Mouse (Mus musculus) retina, postnatal 7 days (tissue): Measurements from ENCODE around the gene Phb.
"Not testable (repeated sequence)": the region's sequence is repeated elsewhere in the genome, so short reads cannot be mapped to it uniquely, and the experiment has no call there.

Experiments
- DNase-seq: peaks from one replicate; pipeline ENCODE4 v3.0.0-alpha.2; 2012; ENCODE audit warnings: low read depth, low spot score

Phb gene

DNA sequence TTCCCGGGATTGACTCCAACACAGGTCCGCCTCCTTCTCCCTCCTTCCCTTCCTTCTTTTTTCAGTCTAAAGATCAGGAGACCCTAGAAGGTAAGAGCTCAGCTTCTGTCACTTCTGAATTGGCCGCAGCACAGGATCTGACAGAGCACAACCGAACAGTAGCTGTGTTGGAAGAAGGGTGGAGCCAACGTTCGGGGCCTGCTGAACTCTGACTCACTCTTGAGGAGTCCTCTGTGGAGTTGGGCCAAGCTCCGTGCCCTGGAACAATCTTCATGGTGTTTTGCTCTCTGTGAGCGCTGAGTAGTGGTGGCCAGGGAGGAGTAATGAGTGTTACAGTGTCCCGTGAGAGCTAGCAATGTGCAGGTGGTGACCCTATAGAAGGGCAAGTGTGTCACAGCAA is 15.8 kb upstream of the Phb start:
- no peak for DNase-seq

DNA sequence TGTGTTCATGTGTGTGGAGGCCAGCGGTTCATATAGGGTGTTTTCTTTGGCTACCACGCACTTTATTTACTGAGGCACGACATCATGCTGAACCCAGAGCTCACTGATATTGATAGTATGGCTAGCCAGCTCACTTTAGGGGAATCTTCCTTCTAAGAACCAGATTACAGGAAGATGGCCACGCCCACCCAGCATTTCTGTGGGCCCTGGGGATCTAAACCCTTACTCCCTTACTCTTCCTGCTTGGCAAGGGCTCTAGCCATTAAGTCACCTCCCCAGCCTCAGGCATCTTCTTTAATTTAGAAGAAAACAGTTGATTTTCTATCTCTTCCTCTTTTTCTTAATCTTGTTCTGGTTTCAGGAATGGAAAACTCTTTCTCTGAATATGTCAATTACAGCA is 9.3 kb upstream of the Phb start:
- no peak for DNase-seq

DNA sequence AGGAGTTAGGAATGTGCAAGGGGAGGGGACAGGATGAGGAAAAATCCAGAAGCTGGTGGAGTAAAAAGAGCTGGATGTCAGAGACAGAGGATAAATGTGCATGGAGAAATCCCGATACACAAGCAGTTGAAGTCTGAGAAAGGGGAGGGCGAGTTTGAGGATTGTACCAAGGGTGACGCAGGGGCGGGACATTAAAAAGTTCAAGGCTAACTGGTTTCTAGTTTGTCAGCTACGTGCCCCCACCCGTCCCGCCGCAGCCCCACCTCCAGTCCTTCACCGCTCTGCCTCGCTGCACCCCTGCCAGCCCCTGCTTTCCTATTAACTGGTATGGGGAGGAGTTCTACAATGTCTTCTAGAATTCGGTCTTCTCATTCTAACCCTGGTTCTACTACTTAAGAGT is 420 bp downstream of the Phb start:
- DNase-seq: no peak

DNA sequence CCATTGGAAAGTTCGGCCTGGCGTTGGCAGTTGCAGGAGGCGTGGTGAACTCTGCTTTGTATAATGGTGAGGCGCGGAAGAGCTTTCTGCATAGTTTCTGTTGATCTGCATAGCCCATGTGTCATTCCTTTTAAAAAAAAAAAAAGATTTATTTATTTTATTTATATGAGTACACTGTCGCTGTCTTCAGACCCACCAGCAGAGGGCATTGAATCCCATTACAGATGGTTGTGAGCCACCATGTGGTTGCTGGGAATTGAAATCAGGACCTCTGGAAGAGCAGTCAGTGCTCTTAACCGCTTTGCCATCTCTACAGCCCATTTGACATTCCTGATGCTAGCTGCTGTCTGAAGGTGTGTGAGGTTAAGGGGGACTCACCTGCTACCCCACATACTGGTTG is 1.3 kb downstream of the Phb start:
- DNase-seq: not testable (repeated sequence)

DNA sequence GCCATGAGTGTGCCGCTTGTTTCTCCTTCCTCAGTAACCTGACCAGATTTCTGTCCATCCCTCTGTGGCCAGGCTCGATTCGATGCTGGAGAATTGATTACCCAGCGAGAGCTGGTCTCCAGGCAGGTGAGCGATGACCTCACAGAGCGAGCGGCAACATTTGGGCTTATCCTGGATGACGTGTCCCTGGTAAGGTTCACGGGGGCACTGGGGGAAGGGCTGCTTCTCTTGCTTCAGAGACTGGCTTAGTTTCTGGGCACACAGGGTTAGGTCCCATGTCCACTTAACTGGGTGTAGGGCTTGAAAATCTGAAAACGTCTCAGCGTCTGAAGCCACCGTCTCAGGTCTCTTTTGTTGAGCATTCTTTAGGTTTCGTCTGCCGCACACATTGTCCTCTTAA is 8.7 kb downstream of the Phb start:
- no peak for DNase-seq

DNA sequence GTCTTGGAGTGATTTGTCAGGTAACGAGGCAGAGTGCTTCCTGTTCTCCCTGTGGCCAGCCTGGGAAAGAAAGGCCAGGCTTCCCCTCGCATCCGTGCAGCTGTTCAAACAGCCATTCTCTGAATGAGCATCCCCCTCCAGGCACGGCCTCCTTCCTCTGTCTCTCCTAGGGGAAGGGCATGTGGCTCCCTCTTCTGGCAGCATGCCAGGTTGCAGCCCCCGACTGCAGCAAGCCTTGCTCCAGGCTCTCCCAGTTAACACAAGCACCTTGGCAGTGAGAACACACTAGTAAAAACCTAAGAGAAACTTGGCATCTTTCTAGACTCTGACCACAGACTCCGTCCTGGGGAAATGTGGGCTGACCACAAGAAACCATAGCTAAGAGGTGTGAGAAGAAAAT is 9.6 kb downstream of the Phb start:
- DNase-seq: peak; percentile 57

DNA sequence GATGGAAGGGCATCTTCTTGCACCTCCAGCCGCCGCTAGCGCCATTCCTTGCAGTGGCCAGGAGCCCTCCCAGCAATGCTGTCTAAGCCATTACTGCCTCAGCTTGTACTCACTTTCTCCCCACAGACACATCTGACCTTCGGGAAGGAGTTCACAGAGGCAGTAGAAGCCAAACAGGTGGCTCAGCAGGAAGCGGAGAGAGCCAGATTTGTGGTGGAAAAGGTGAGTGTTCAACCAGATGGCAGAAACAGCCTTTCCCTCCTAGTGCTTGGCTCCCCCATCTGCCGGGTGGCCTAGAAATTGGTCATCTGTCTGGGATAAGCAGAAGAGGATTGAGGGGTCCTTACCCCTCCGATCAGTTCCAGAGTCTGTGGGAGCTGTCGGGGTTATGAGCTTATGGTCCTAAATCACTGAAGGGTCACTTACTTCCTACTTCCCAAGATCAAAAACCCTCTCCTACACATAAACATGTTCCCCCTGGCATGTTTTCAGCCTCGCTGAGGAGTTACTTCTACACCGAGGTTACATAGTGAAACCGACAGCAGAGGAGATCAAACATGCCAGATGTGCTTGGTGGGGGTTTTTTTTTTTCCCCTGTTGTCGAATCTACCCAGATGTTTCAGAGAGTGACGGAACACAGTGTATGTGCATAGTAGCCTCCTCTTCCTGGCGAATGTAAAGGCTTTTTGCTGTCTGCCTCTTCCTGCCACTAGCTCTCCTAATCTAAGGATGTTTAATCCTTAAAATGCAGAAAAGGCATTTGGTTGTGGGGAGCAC is 11.4 kb downstream of the Phb start:
- DNase-seq: no peak

DNA sequence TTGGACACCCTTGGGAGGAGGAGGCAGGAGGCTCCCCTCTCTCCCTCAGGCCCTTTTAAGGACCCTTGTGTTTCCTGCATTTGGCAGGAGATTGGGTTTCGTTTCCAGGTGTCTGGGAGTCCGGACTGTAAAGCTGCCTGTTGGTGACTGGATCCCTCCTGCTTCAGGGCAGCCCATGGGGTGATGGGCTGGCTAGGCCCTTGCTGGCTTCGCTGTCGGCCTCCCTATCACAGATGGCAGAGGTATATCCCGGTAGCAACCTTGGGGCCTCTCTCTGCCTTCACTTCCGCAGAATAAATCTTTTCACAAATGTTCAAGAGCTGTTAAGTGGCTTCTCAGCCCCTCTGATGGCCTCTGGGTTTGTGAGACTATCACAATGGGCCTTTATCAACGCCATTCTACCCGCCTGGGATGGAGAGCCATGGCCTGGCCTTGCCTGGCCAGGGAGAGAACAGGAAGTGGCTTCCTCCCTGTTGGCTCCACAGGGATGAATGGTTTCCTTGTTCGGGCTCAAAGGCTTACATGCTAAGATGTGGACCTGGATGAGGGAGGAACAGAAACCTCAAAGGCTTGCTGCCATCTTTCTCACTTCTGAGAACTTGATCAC is 15.3 kb downstream of the Phb start:
- no peak for DNase-seq

DNA sequence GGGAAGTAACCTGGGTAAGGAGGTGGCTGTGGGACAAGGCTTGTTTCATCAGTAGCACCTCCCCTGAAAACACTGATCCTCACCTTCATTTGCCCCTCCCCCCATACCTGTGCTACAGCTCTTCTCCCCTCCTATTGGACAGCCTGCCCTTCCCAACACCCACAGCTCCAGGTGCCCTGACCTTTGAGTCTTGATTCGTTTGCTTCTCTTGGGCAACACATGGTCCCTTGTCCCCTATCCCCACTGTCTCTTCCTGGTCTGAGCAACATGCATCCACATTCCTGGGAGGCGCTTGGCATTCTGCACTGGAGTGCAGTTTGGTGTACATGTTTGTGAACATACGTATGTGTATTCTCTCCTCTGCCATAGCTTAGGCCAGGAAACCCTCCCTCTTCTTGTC is 16.2 kb downstream of the Phb start:
- no peak for DNase-seq

DNA sequence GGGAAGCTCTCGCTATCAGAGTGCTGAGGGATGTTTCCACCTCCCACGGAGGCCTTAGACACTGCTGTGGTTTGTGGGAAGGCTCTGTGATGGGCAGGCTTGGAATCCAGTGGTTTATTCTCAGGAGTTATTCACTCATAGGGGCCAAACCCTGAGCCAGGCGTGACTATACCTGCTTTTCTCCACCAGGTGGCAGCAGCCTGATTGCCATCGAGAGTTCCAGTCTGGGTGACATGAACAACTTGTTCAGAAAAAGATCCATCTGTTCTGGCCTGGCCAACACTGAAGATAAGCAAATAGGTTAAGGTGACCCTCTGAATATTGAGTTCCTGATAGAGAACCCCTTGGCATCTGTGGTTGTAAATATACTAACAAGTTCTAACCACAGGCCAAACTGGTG is 19.3 kb downstream of the Phb start:
- peak; percentile 60 for DNase-seq

DNA sequence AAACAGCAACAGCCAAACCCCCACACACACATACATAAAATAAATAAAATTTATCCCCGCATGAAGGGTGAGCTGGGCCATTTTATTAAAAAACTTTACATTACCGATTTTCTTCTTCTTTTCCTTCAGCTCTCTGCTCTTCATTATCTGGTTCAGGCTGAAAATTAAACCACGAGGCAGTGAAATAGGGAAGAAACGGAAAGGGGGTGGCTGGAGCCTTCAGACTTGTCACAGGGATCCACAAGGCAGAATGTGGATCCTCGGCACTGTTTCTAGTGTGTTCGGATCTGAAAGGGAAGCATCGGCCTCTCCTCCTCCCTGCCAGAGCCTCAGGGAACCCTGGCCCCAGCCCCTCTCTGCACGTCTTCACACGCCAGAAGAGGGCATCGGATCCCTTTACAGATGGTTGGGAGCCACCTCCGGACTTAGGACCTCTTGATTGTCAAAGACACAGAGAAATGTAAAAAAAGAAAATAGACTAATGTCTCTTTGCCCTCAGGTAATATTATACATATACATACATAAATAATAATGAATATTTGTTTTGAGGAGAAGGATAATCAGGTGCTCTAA is 20.4 kb downstream of the Phb start:
- DNase-seq: no peak

DNA sequence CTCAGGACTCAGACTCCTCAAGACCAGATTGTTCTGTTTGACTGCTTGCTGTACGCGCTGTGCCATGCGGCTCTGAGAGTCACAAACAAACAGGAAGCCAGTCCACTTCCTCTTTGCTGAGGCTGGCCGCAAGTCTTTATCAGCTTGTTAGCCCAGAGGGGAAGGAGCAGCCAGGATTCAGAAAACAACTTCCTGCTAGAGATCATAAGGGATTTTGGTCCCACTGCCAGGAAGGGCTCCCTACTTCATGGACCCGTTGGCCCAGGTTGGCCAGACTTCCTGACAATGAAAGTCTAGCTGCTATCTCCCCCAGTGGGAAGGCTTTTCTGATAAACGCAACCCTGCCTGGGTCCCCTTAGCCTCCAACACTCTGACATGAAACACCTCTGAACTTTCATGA is 21.8 kb downstream of the Phb start:
- DNase-seq: no peak

DNA sequence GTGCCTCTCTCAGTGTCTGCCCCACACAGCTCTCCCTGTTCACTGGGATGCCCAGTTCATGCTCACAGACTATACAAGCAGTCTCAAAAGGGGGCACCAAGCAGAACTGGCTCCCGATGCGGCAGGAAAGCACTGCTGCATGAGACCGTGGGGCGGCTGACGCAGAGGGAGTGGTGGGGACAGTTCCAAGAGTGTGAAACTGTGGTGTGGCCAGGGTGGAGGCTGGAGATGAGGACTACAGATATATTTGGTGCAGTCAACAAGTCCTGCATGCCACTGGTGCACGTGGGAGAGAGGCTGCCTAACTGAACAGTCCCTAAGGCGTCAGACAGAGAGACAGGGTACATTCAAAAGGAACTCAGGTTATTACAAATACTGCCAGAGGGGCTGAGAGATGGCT is 22.2 kb downstream of the Phb start:
- DNase-seq: no peak

DNA sequence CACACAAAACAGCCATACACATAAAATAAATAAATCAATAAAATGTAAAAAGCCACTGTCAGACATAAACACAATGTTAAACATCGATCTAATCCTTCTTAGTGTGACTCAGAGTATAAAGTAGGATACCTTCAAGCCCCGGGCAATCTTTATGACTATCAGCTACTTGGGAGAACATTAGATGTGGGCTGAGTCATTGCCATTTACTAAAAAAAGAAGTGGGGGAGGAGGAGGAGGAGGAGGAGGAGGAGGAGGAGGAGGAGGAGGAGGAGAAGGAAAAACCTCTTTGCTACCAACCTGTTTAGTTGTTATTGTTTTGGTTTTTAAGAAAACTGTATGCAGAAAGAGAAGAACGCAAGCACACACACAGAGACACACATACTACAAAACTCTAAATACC is 22.8 kb downstream of the Phb start:
- DNase-seq: no peak

DNA sequence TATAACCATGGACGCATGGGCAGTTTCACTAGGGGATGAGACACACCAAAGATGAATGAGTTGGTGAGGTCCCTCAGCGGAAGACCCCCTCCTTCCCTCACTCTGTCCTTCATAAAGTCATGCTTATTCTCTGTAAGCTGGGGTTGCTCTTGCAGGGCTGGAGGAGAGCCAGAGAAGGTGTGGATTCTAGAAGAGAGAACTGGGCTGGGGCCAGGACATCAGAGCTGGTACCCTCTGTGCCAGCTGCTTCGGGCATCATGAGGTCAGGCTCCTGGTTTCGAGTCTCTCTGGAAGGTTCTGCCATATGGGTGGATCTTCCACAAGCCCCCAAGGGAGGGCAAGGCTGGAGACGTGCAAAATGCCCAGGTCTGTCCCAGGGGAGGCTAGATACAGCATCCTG is 31.8 kb downstream of the Phb start:
- no peak for DNase-seq

DNA sequence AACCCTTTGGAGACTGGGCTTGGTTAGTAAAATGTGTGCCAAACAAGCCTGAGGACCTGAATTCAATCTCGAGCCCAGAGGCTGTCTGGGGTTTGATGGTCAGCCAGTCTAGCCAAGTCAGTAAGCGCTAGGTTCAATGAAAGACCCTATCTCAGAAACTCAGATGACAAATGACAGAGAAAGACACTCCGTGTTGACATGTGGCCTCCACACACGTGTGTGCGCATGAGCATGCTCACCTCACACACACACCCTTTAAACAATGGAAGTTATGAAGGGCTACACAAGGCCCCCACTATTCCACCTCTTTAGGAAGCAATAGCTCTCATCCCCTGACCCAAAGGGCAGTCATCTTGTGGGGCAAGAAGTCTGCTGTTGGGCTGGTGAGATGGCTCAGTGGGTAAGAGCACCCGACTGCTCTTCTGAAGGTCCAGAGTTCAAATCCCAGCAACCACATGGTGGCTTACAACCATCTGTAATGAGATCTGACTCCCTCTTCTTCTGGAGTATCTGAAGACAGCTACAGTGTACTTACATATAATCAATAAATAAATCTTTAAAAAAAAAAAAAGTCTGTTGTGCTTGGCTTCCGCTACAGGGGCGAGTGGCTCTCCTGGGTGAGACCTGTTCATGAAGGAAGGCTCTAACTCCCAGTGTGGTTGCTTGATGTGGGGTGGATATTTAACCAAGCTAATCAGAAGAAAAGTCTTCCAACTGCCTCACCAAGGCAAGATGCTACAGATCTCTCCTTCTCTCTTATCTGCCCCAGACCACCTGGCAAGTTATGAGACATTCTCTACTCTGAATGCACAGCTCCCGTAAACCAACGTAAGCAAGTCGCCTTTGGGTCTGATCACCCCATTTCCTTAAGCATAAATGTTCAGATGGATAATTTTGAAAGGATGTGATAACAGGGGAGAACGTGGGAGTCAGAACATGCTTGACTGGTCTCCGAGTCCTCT is 34.3 kb downstream of the Phb start:
- no peak for DNase-seq

DNA sequence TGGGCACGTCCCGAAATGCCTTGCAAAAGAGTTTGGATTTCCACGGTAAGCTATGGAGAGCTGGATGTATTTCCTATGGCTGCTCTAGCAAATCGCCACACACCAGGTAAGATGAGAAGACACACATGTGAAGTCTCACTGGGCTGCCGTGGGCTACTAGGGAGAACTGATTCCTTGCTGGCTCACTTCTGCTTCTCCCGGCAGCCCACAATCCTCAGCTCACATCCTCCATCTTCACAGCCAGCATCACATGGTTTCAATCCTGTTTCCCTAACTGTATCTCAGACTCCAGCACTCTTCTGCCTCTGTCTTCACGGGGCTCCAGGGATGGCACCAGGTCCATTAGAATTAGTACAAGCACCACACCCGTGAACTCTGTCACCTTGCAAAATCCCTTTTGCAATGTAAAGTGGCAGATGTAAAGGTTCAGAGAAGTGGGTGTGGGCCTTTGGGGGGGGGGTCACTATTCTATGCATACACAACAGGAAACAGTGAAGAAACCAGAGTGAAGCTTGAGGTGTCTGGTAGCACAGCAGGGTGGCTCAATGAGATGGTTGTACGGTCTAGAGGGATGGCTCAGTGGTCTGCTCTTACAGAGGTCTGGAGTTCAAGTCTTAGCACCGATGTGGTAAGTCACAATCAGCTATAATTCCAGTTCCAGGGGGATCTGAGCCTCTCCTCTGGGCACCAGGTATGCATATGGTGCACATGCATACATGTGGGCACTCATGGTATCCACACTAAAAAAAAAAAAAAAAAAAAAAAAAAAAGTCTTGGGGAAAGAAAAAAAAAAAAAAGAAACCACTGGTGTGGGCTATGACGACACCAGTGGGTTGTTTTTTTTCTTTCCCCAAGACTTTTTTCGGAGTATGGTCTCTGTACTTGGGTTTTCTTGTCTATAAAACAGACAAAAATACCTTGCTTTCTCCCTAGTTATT is 37.5 kb downstream of the Phb start:
- no peak for DNase-seq

DNA sequence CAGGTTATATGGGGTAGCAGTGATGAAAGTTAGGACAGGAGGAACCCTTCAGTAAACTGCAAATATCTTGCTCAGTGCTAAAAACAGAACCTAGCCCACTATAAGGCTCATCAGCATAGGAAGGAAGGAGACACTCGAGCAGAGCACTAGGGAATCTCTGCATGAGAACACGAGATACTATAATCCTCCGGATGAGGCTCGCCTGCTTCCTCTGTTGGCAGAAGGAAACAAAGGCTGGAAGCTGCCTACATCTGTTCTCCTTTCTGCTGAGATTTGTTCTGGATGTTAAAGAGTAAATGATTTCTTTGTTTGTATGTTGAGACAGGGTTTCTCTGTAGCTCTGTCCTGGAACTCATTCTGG is 38.2 kb downstream of the Phb start:
- no peak for DNase-seq

DNA sequence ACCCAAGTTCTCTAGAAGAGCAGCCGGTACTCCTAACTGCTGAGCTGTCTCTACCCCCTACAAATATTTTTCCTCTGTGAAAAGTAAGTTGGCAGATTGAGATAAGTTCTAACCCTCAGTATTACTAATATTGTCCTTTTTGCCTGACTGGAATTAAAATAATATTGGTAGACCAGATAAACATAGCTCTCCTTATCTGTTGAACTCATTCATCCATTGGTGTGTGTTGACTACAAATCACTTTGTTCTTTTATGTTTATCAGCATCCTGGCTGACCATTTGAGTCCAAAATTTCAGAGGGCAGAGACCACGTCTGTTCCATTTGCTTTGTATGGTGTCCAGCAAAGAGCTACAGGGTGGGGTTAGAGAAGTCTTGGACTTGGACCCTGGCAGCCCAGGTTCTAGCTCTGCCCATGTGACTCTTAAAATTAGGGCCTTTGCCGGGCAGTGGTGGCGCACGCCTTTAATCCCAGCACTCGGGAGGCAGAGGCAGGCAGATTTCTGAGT is 42.8 kb downstream of the Phb start:
- no peak for DNase-seq

DNA sequence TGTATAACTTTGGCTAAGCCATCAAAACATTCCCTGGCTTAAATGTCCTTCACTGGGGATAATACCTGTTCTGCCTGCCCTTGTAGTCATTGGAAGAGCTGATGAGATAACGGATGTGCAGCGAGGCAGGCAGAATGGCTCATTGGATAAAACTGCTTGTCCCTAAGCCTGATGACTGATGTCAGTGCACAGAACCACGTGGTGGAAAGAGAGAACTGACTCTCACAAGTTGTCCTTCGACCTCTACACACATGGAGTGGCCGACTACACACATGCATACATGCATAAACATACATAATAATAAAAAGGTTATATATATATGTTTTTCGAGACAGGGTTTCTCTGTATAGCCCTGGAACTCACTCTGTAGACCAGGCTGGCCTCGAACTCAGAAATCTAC is 43.7 kb downstream of the Phb start:
- no peak for DNase-seq

DNA sequence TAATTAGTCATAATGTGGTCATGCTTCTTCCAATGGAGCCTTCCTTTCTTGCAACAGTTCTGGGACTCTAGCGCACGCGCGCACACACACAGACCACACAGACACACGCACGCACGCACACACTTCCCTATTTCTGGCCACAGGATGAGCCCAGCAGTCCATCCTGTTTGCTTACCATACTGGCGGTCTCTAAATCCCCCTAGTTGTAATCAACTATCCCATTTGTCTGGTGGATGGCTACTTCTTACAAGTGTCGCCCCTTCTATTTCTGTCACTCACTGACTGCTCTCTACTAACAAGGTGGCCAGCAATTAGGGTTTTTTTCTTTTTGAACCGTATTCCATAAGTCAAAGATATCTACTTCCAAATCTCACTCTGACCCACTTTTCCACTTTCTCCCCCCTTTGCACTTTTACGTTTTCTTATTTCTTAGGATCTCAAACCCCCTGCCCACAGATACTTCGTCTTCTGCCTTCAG is 45.4 kb downstream of the Phb start:
- DNase-seq: no peak
